Mouse (Mus musculus) C2C12 (cell line): ENCODE measurements around the gene Svbp. TPM values are rescaled to one million over a fixed set of nuclear protein-coding genes. Genes with fewer than 3 reads are reported as not detected.

Experiments
- H3K27me3 ChIP-seq: one replicate; pipeline ENCODE4 v1.6.1; 2011; ENCODE audit not compliant: control insufficient read depth, insufficient read depth, insufficient read length
- H3K36me3 ChIP-seq: one replicate; pipeline ENCODE4 v1.6.1; 2011; ENCODE audit not compliant: control insufficient read depth, insufficient read depth
- H3K4me3 ChIP-seq: one replicate; pipeline ENCODE4 v1.5.1; 2011; ENCODE audit warnings: mild to moderate bottlenecking, control low read depth; ENCODE audit not compliant: poor library complexity, insufficient read depth, severe bottlenecking
- H3K79me2 ChIP-seq: one replicate; pipeline ENCODE4 v1.6.1; 2011; ENCODE audit not compliant: control insufficient read depth, insufficient read depth
- H3K79me3 ChIP-seq: one replicate; pipeline ENCODE4 v1.6.1; 2011; ENCODE audit warnings: low read depth, control low read depth
- H3ac ChIP-seq: one replicate; pipeline ENCODE3; 2011; ENCODE audit warnings: low read depth; ENCODE audit not compliant: control insufficient read depth, insufficient read length
- CEBPB ChIP-seq: IDR thresholded peaks from one replicate; pipeline ENCODE4 v1.6.1; 2011; ENCODE audit warnings: low read depth, mild to moderate bottlenecking, control low read depth, moderate library complexity
- CTCF ChIP-seq: IDR thresholded peaks from one replicate; pipeline ENCODE4 v1.5.1; 2011; ENCODE audit not compliant: control insufficient read depth, insufficient read depth, insufficient read length
- FOSL1 ChIP-seq: IDR thresholded peaks from one replicate; pipeline ENCODE4 v1.8.0; 2011; ENCODE audit warnings: mild to moderate bottlenecking, low read length; ENCODE audit not compliant: poor library complexity, insufficient read depth, severe bottlenecking
- MAX ChIP-seq: IDR thresholded peaks from one replicate; pipeline ENCODE4 v1.6.1; 2011; ENCODE audit warnings: mild to moderate bottlenecking, control low read depth
- MYOD1 ChIP-seq: IDR thresholded peaks from one replicate; pipeline ENCODE4 v1.6.1; 2011; ENCODE audit warnings: low read depth; ENCODE audit not compliant: control insufficient read depth, insufficient read length
- MYOG ChIP-seq: IDR thresholded peaks from one replicate; pipeline ENCODE4 v1.6.1; 2011; ENCODE audit not compliant: control insufficient read depth, insufficient read length; ENCODE audit errors: extremely low read depth
- USF1 ChIP-seq: IDR thresholded peaks from one replicate; pipeline ENCODE4 v1.6.1; 2011; ENCODE audit warnings: low read depth, mild to moderate bottlenecking, control low read depth, moderate library complexity
- polyA plus RNA-seq: library from polyadenylated mRNA; unstranded; fragments of >200 nt; fragmentation: generic; extraction: Trizol; gene quantifications from one replicate; pipeline ENCODE4 v1.2.1, GENCODE M21; 2012; ENCODE audit warnings: missing spikeins

Svbp gene
- polyA plus RNA-seq, 1 experiment: 76.1 TPM

DNA sequence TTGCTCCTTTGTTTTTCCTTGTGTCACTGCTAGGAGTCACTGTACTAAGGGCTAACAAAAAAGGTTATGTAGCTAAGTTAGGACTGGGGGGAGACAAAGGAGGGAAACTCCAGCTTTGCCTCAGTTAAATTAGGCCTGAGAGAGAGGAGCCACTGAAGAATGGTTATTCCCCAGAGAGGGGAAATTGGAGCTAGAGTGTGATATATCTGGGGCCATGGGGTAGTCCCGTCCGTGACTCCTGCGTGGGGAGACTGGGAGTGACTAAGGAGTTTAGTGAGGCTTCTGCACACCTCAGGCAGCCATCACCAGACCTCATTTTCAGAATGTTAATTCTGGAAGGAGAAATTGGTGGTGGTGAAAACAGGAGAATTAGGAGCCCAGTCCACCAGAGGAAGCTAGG lies 39.2 kb downstream of the Svbp start:
- no peaks in the 10 kb centered on the region for H3K27me3 ChIP-seq
- peaks cover under 1% of the 10 kb centered on the region for H3K36me3 ChIP-seq
- no peak overlapping the region for H3K4me3 ChIP-seq
- peaks cover 30% of the 10 kb centered on the region for H3K79me2 ChIP-seq
- peaks cover 3% of the 10 kb centered on the region for H3K79me3 ChIP-seq
- TF ChIP-seq CEBPB (no peak), MAX (no peak), USF1 (no peak), FOSL1 (no peak), MYOD1 (no peak), CTCF (no peak), MYOG (no peak)
- peak overlapping the region; percentile 45 for H3ac ChIP-seq

GRCm38 (mm10) chr4:119238661-119239060 lies 43.6 kb downstream of the Svbp start:
- peaks cover 10% of the 10 kb centered on the region for H3K79me2 ChIP-seq
- TF ChIP-seq MAX: no peak
- no peak for TF ChIP-seq FOSL1
- TF ChIP-seq CTCF: no peak
- no peak for TF ChIP-seq MYOG
- no peaks in the 10 kb centered on the region for H3K27me3 ChIP-seq
- H3ac ChIP-seq: no peak overlapping the region
- no peaks in the 10 kb centered on the region for H3K79me3 ChIP-seq
- H3K4me3 ChIP-seq: no peak overlapping the region
- H3K36me3 ChIP-seq: peaks cover 24% of the 10 kb centered on the region

DNA sequence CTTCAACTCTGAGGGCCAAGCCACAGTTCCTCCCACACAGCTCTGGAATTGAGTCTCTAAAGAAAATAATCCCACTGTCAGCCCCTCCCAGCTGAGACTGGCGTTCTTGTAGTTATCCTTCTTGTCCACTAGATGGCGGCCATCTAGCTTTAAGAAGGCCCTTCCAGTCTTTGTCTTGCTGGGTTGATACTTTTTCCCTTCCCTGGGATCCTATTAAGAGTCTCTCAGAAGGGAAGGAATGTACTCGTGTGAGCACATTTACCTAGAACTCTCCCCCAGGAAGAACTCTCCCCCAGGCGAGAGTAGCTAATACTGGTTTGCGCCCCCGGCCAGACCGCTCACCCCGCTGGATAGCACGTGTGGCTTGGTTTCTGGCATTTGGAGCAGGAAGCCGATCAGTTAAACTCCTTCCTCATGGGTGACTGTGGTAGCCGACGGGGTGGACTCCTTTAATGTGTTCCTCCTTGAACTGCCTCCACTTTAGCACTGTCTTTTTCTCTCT lies 44.1 kb downstream of the Svbp start:
- H3K4me3 ChIP-seq: no peak overlapping the region
- peaks cover 5% of the 10 kb centered on the region for H3K79me2 ChIP-seq
- H3K36me3 ChIP-seq: peaks cover 24% of the 10 kb centered on the region
- TF ChIP-seq MYOG (no peak), CTCF (no peak), CEBPB (no peak), MAX (no peak), USF1 (no peak), MYOD1 (no peak), FOSL1 (no peak)
- H3ac ChIP-seq: no peak overlapping the region
- no peaks in the 10 kb centered on the region for H3K27me3 ChIP-seq
- no peaks in the 10 kb centered on the region for H3K79me3 ChIP-seq

GRCm38 (mm10) chr4:119241664-119242063 lies 46.6 kb downstream of the Svbp start:
- no peaks in the 10 kb centered on the region for H3K27me3 ChIP-seq
- H3K79me3 ChIP-seq: no peaks in the 10 kb centered on the region
- TF ChIP-seq MYOD1: no peak
- TF ChIP-seq CEBPB: no peak
- no peak for TF ChIP-seq MAX
- TF ChIP-seq FOSL1: no peak
- TF ChIP-seq CTCF: no peak
- no peak for TF ChIP-seq MYOG
- no peak for TF ChIP-seq USF1
- H3ac ChIP-seq: no peak overlapping the region
- no peaks in the 10 kb centered on the region for H3K79me2 ChIP-seq
- no peak overlapping the region for H3K4me3 ChIP-seq
- peaks cover 24% of the 10 kb centered on the region for H3K36me3 ChIP-seq

DNA sequence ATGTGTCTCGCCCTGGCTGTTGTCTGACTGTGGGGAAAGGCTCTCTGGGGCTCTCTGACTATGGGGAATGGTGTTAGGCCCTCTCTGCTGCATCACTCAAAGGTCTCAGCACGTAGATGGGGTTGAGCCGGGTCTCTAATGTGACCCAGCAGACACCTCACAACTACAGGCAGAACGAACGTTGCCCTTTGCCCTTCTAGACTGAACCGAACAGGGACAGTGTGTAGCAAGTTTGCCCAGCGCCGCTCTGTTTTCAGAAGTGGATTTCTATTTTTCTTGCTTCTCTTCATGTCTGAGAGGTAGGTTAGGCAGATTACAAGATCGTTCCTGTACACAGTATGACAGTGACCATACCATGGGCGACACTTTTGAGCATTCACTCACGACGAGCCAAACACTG lies 47.5 kb downstream of the Svbp start:
- H3K4me3 ChIP-seq: no peak overlapping the region
- no peaks in the 10 kb centered on the region for H3K27me3 ChIP-seq
- no peaks in the 10 kb centered on the region for H3K79me2 ChIP-seq
- no peak overlapping the region for H3ac ChIP-seq
- H3K36me3 ChIP-seq: peaks cover 24% of the 10 kb centered on the region
- no peaks in the 10 kb centered on the region for H3K79me3 ChIP-seq
- TF ChIP-seq FOSL1: no peak
- TF ChIP-seq CTCF: no peak
- TF ChIP-seq USF1: no peak
- TF ChIP-seq MAX: no peak
- no peak for TF ChIP-seq MYOG
- no peak for TF ChIP-seq CEBPB
- TF ChIP-seq MYOD1: no peak
